Mouse (Mus musculus): Measurements from ENCODE around the gene Syne2. TPM values are rescaled to one million over a fixed set of nuclear protein-coding genes. Genes with fewer than 3 reads are reported as not detected.

The Syne2 gene
- polyA plus RNA-seq, 1 experiment from 2014 or later = 80.1 TPM

GRCm38 (mm10) chr12:75918914-75919313 lies 101.0 kb downstream of the Syne2 start:
- Histone ChIP-seq H3K36me3 (ENCODE audit: control insufficient read depth, insufficient read depth, low read length) (peaks cover 4% of the 10 kb centered on the region; the same call in 1 of the 2 replicates), H3K4me1 (ENCODE audit: control insufficient read depth, insufficient read depth, low read length) (no peaks in the 10 kb centered on the region), H3K4me3 (ENCODE audit: low read depth, low read length) (no peak overlapping the region), H3K27ac (ENCODE audit: low read depth, low read length) (no peak overlapping the region), H3K9me3 (ENCODE audit: control insufficient read depth, low read length) (no peaks in the 10 kb centered on the region), H3K9ac (ENCODE audit: low read length) (no peak overlapping the region), H3K4me2 (no peak overlapping the region), H3K27me3 (ENCODE audit: control insufficient read depth, insufficient read depth, low read length) (no peaks in the 10 kb centered on the region)
- no peak for ATAC-seq (ENCODE audit: low FRiP score)
- peak; percentile 85 for DNase-seq (ENCODE audit: low spot score, missing footprints)
- 68% methylated on average over 6 of the region's 6 CpGs for WGBS

GRCm38 (mm10) chr12:75922900-75923299 lies 105.0 kb downstream of the Syne2 start:
- Histone ChIP-seq H3K27ac (ENCODE audit: low read depth, low read length) (0 out of 2 replicates have a peak overlapping the region, but pooled peaks have one; percentile 8), H3K9me3 (ENCODE audit: control insufficient read depth, low read length) (no peaks in the 10 kb centered on the region), H3K4me1 (ENCODE audit: control insufficient read depth, insufficient read depth, low read length) (no peaks in the 10 kb centered on the region), H3K36me3 (ENCODE audit: control insufficient read depth, insufficient read depth, low read length) (peaks cover 13% of the 10 kb centered on the region), H3K4me2 (no peak overlapping the region), H3K27me3 (ENCODE audit: control insufficient read depth, insufficient read depth, low read length) (no peaks in the 10 kb centered on the region), H3K4me3 (ENCODE audit: low read depth, low read length) (no peak overlapping the region), H3K9ac (ENCODE audit: low read length) (no peak overlapping the region)
- 51% methylated on average over 11 of the region's 11 CpGs for WGBS
- DNase-seq (ENCODE audit: low spot score, missing footprints) (peak; percentile 88), ATAC-seq (ENCODE audit: low FRiP score) (peak; percentile 87)

- WGBS = 97% methylated on average over 11 of the region's 11 CpGs
- no peak for ATAC-seq (ENCODE audit: low FRiP score)
- no peak overlapping the region for H3K4me2 ChIP-seq
- H3K36me3 ChIP-seq (ENCODE audit: control insufficient read depth, insufficient read depth, low read length) = peaks cover 18% of the 10 kb centered on the region
- H3K9me3 ChIP-seq (ENCODE audit: control insufficient read depth, low read length) = no peaks in the 10 kb centered on the region
- no peaks in the 10 kb centered on the region for H3K27me3 ChIP-seq (ENCODE audit: control insufficient read depth, insufficient read depth, low read length)
- H3K4me3 ChIP-seq (ENCODE audit: low read depth, low read length) = no peak overlapping the region
- H3K27ac ChIP-seq (ENCODE audit: low read depth, low read length) = no peak overlapping the region
- DNase-seq (ENCODE audit: low spot score, missing footprints) = no peak
- no peaks in the 10 kb centered on the region for H3K4me1 ChIP-seq (ENCODE audit: control insufficient read depth, insufficient read depth, low read length)
- no peak overlapping the region for H3K9ac ChIP-seq (ENCODE audit: low read length)
These were observed 106.9 kb downstream of the Syne2 start for GRCm38 (mm10) chr12:75924852-75925251.

- DNase-seq (ENCODE audit: low spot score, missing footprints) = no peak
- H3K27ac ChIP-seq (ENCODE audit: low read depth, low read length) = no peak overlapping the region
- ATAC-seq (ENCODE audit: low FRiP score) = no peak
- H3K4me3 ChIP-seq (ENCODE audit: low read depth, low read length) = no peak overlapping the region
- no peak overlapping the region for H3K4me2 ChIP-seq
- no peaks in the 10 kb centered on the region for H3K4me1 ChIP-seq (ENCODE audit: control insufficient read depth, insufficient read depth, low read length)
- H3K36me3 ChIP-seq (ENCODE audit: control insufficient read depth, insufficient read depth, low read length) = peaks cover 24% of the 10 kb centered on the region
- WGBS = 95% methylated on average over 1 of the region's 1 CpGs
- H3K9me3 ChIP-seq (ENCODE audit: control insufficient read depth, low read length) = no peaks in the 10 kb centered on the region
- no peak overlapping the region for H3K9ac ChIP-seq (ENCODE audit: low read length)
- H3K27me3 ChIP-seq (ENCODE audit: control insufficient read depth, insufficient read depth, low read length) = no peaks in the 10 kb centered on the region
These were observed 109.7 kb downstream of the Syne2 start for GRCm38 (mm10) chr12:75927596-75927995.

GRCm38 (mm10) chr12:75933561-75933960 lies 115.6 kb downstream of the Syne2 start:
- Histone ChIP-seq H3K27me3 (ENCODE audit: control insufficient read depth, insufficient read depth, low read length) (no peaks in the 10 kb centered on the region), H3K4me2 (no peak overlapping the region), H3K27ac (ENCODE audit: low read depth, low read length) (no peak overlapping the region), H3K4me3 (ENCODE audit: low read depth, low read length) (no peak overlapping the region), H3K9ac (ENCODE audit: low read length) (no peak overlapping the region), H3K36me3 (ENCODE audit: control insufficient read depth, insufficient read depth, low read length) (peaks cover 13% of the 10 kb centered on the region), H3K9me3 (ENCODE audit: control insufficient read depth, low read length) (no peaks in the 10 kb centered on the region), H3K4me1 (ENCODE audit: control insufficient read depth, insufficient read depth, low read length) (no peaks in the 10 kb centered on the region)
- WGBS = 84% methylated on average over 4 of the region's 4 CpGs
- DNase-seq (ENCODE audit: low spot score, missing footprints) (no peak), ATAC-seq (ENCODE audit: low FRiP score) (no peak)

- Histone ChIP-seq H3K27me3 (ENCODE audit: control insufficient read depth, insufficient read depth, low read length) (no peaks in the 10 kb centered on the region), H3K27ac (ENCODE audit: low read depth, low read length) (no peak overlapping the region), H3K4me3 (ENCODE audit: low read depth, low read length) (no peak overlapping the region), H3K9ac (ENCODE audit: low read length) (no peak overlapping the region), H3K4me2 (no peak overlapping the region), H3K4me1 (ENCODE audit: control insufficient read depth, insufficient read depth, low read length) (no peaks in the 10 kb centered on the region), H3K9me3 (ENCODE audit: control insufficient read depth, low read length) (no peaks in the 10 kb centered on the region), H3K36me3 (ENCODE audit: control insufficient read depth, insufficient read depth, low read length) (peaks cover 19% of the 10 kb centered on the region)
- WGBS = 63% methylated on average over 5 of the region's 5 CpGs
- no peak for ATAC-seq (ENCODE audit: low FRiP score)
- DNase-seq (ENCODE audit: low spot score, missing footprints) = no peak
These were observed 133.4 kb downstream of the Syne2 start for GRCm38 (mm10) chr12:75951328-75951727.

- Histone ChIP-seq H3K4me1 (ENCODE audit: control insufficient read depth, insufficient read depth, low read length) (no peaks in the 10 kb centered on the region), H3K4me2 (no peak overlapping the region), H3K9me3 (ENCODE audit: control insufficient read depth, low read length) (no peaks in the 10 kb centered on the region), H3K36me3 (ENCODE audit: control insufficient read depth, insufficient read depth, low read length) (peaks cover 18% of the 10 kb centered on the region), H3K4me3 (ENCODE audit: low read depth, low read length) (no peak overlapping the region), H3K27ac (ENCODE audit: low read depth, low read length) (no peak overlapping the region), H3K27me3 (ENCODE audit: control insufficient read depth, insufficient read depth, low read length) (no peaks in the 10 kb centered on the region), H3K9ac (ENCODE audit: low read length) (no peak overlapping the region)
- no peak for DNase-seq (ENCODE audit: low spot score, missing footprints)
- ATAC-seq (ENCODE audit: low FRiP score) = no peak
- WGBS = 88% methylated on average over 1 of the region's 1 CpGs
These were observed 134.1 kb downstream of the Syne2 start for GRCm38 (mm10) chr12:75952011-75952410.

GRCm38 (mm10) chr12:75966441-75967195 lies 148.7 kb downstream of the Syne2 start:
- Histone ChIP-seq H3K4me1 (ENCODE audit: control insufficient read depth, insufficient read depth, low read length) (no peaks in the 10 kb centered on the region), H3K9me3 (ENCODE audit: control insufficient read depth, low read length) (no peaks in the 10 kb centered on the region), H3K36me3 (ENCODE audit: control insufficient read depth, insufficient read depth, low read length) (peaks cover 24% of the 10 kb centered on the region), H3K9ac (ENCODE audit: low read length) (no peak overlapping the region), H3K27me3 (ENCODE audit: control insufficient read depth, insufficient read depth, low read length) (no peaks in the 10 kb centered on the region), H3K27ac (ENCODE audit: low read depth, low read length) (no peak overlapping the region), H3K4me2 (no peak overlapping the region), H3K4me3 (ENCODE audit: low read depth, low read length) (no peak overlapping the region)
- 95% methylated on average over 24 of the region's 24 CpGs for WGBS
- DNase-seq (ENCODE audit: low spot score, missing footprints) (no peak), ATAC-seq (ENCODE audit: low FRiP score) (no peak)

GRCm38 (mm10) chr12:75979079-75979478 lies 161.1 kb downstream of the Syne2 start:
- H3K9ac ChIP-seq (ENCODE audit: low read length) = no peak overlapping the region
- H3K9me3 ChIP-seq (ENCODE audit: control insufficient read depth, low read length) = no peaks in the 10 kb centered on the region
- no peak overlapping the region for H3K4me3 ChIP-seq (ENCODE audit: low read depth, low read length)
- no peak overlapping the region for H3K4me2 ChIP-seq
- ATAC-seq (ENCODE audit: low FRiP score) (no peak), DNase-seq (ENCODE audit: low spot score, missing footprints) (no peak)
- no peaks in the 10 kb centered on the region for H3K27me3 ChIP-seq (ENCODE audit: control insufficient read depth, insufficient read depth, low read length)
- peaks cover 14% of the 10 kb centered on the region for H3K36me3 ChIP-seq (ENCODE audit: control insufficient read depth, insufficient read depth, low read length)
- WGBS = 92% methylated on average over 5 of the region's 5 CpGs
- H3K4me1 ChIP-seq (ENCODE audit: control insufficient read depth, insufficient read depth, low read length) = peaks cover 4% of the 10 kb centered on the region
- H3K27ac ChIP-seq (ENCODE audit: low read depth, low read length) = no peak overlapping the region
